Mouse (Mus musculus): ENCODE data around the gene Uckl1.

GRCm38 (mm10) chr2:181569856-181570255, 14.8 kb downstream of the Uckl1 start:
- no peak for TF ChIP-seq POLR2A (IDR thresholded peaks at IDR 0.05; ENCODE audit: low read depth, low read length)
- no peak for TF ChIP-seq POLR2AphosphoS2 (IDR thresholded peaks at IDR 0.05; ENCODE audit: low read depth, low read length)
- TF ChIP-seq MEF2A (IDR thresholded peaks at IDR 0.05; ENCODE audit: borderline replicate concordance, low read depth, low read length) = no peak
- TF ChIP-seq MAFK (IDR thresholded peaks at IDR 0.05; ENCODE audit: insufficient replicate concordance, low read length) = no peak
- no peak for TF ChIP-seq CTCF (conservative IDR thresholded peaks at IDR 0.05 in 1 of 2, IDR thresholded peaks at IDR 0.05 in 1 of 2; ENCODE audit: low read depth in 2 of 2, low read length in 2 of 2)
- TF ChIP-seq EP300 (IDR thresholded peaks at IDR 0.05; ENCODE audit: low read length) = no peak
- no peak for TF ChIP-seq SIN3A (IDR thresholded peaks at IDR 0.05; ENCODE audit: low read length)
- TF ChIP-seq JUND (conservative IDR thresholded peaks at IDR 0.05; ENCODE audit: low read depth, low read length) = no peak
- no peak for TF ChIP-seq USF1 (IDR thresholded peaks at IDR 0.05; ENCODE audit: low read depth, low read length)
- TF ChIP-seq ZNF384 (IDR thresholded peaks at IDR 0.05; ENCODE audit: low read depth, low read length) = no peak
- TF ChIP-seq E2F4 (IDR thresholded peaks at IDR 0.05; ENCODE audit: insufficient replicate concordance, low read depth, low read length) = no peak
- no peak for TF ChIP-seq IRF4 (IDR thresholded peaks at IDR 0.05; ENCODE audit: low read depth, low read length)
- TF ChIP-seq MAX (IDR thresholded peaks at IDR 0.05; ENCODE audit: low read length) = no peak
- TF ChIP-seq ETS1 (conservative IDR thresholded peaks at IDR 0.05; ENCODE audit: low read depth, low read length) = no peak
